Mouse (Mus musculus) stomach, embryonic 15.5 days (tissue): ENCODE measurements at regions not wholly inside any gene's neighbourhood (a gene's known extent, or its start where the extent isn't known, plus 50 kb on each side); places are given as distances from the start of the nearest gene placed in this dataset.

Experiments used
- ATAC-seq: fragments of 200-750 bp; cut with Nextera tagmentation; 2 replicates; pipeline ENCODE4 v1.8.0; 2017; ENCODE audit warnings: low read depth, moderate number of reproducible peaks, moderate TSS enrichment; ENCODE audit not compliant: insufficient read depth, low FRiP score
- H3K27ac ChIP-seq: fragments of 300-500 bp; sonication (generic); 2 replicates; pipeline ENCODE4 v1.5.1; 2015; ENCODE audit warnings: mild to moderate bottlenecking, inconsistent platforms
- H3K27me3 ChIP-seq: fragments of 300-500 bp; sonication (generic); replicated peaks from 2 replicates; pipeline ENCODE4 v1.6.1; 2015; ENCODE audit warnings: inconsistent platforms
- H3K36me3 ChIP-seq: fragments of 300-500 bp; sonication (generic); 2 replicates; pipeline ENCODE4 v1.6.1; 2015; ENCODE audit warnings: inconsistent platforms
- H3K4me1 ChIP-seq: fragments of 300-500 bp; sonication (generic); 2 replicates; pipeline ENCODE4 v1.6.1; 2015; ENCODE audit warnings: inconsistent platforms
- H3K4me2 ChIP-seq: fragments of 300-500 bp; sonication (generic); 2 replicates; pipeline ENCODE4 v1.6.1; 2015; ENCODE audit warnings: mild to moderate bottlenecking, inconsistent platforms
- H3K4me3 ChIP-seq: fragments of 300-500 bp; sonication (generic); replicated peaks from 2 replicates; pipeline ENCODE4 v1.5.1; 2015; ENCODE audit warnings: inconsistent platforms
- H3K9ac ChIP-seq: fragments of 300-500 bp; sonication (generic); 2 replicates; pipeline ENCODE4 v1.6.1; 2015; ENCODE audit warnings: inconsistent platforms
- H3K9me3 ChIP-seq: fragments of 300-500 bp; sonication (generic); 2 replicates; pipeline ENCODE4 v1.6.1; 2016; ENCODE audit warnings: inconsistent platforms
- WGBS: fragments of 180-500 bp; shearing (Covaris S2); methylation state at CpG from one replicate; pipeline ENCODE4 v1.1.7; 2015; 5-methylcytosine and 5-hydroxymethylcytosine counted together

DNA sequence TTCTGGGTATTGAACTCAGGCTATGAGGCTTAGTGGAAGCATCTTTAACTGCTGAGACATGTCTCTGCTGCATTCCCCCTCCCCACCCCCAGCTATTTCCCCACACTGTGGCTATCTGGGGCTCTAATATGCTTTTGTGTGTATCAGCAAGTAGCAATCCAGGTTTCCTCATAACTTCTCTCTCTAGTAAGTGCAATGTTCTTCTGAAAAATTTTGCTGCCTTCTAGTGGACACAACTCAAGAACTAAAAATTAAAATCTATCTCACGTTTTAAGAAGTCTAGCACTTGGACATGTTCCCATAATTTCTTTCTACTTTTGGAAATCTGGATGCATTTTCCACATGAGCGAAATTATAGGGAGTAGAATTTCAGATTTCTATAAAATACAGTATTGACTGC is 50.3 kb upstream of the D16Ertd472e start:
- H3K27ac ChIP-seq: no peak overlapping the region
- no peaks in the 10 kb centered on the region for H3K4me1 ChIP-seq
- H3K9me3 ChIP-seq: no peaks in the 10 kb centered on the region
- no peaks in the 10 kb centered on the region for H3K36me3 ChIP-seq
- no peak overlapping the region for H3K9ac ChIP-seq
- WGBS: 67% methylated on average over 2 of the region's 2 CpGs
- H3K27me3 ChIP-seq: no peaks in the 10 kb centered on the region
- no peak overlapping the region for H3K4me2 ChIP-seq
- no peak overlapping the region for H3K4me3 ChIP-seq
- no peak for ATAC-seq
